Mouse (Mus musculus): ENCODE results near the gene Mtf2. TPM values are rescaled to one million over a fixed set of nuclear protein-coding genes. Genes with fewer than 3 reads are reported as not detected.
"Not testable (repeated sequence)": the region's sequence is repeated elsewhere in the genome, so short reads cannot be mapped to it uniquely, and the experiment has no call there.

Mtf2 gene
- polyA plus RNA-seq, 2 experiments, result 47.5 to 97.8 TPM

- no peaks in the 10 kb centered on the region for H3K4me1 ChIP-seq (ENCODE audit: control insufficient read depth, insufficient read depth, low read length)
- ATAC-seq (ENCODE audit: low FRiP score, low read depth), result no peak
- 93% methylated on average over 2 of the region's 2 CpGs for WGBS
- H3K4me3 ChIP-seq (replicated peaks; ENCODE audit: low read length), result no peak overlapping the region
- no peak overlapping the region for H3K9ac ChIP-seq (ENCODE audit: low read depth, low read length, severe bottlenecking)
- TF ChIP-seq POLR2A (IDR thresholded peaks at IDR 0.05; ENCODE audit: borderline replicate concordance, extremely low read depth, insufficient read depth, insufficient read length), result no peak
- no peaks in the 10 kb centered on the region for H3K27me3 ChIP-seq (ENCODE audit: control insufficient read depth, insufficient read depth, low read length)
- H3K27ac ChIP-seq (replicated peaks; ENCODE audit: low read depth, low read length), result no peak overlapping the region
- H3K4me2 ChIP-seq (replicated peaks; ENCODE audit: low read depth, low read length, severe bottlenecking), result no peak overlapping the region
- peaks cover 71% of the 10 kb centered on the region for H3K36me3 ChIP-seq (ENCODE audit: control insufficient read depth, insufficient read depth, low read length)
- no peaks in the 10 kb centered on the region for H3K9me3 ChIP-seq (ENCODE audit: control insufficient read depth, low read length)
- DNase-seq (ENCODE audit: low spot score), result no peak
These were observed 20.0 kb downstream of the Mtf2 start for GRCm38 (mm10) chr5:108085440-108085839.

GRCm38 (mm10) chr5:108092731-108093130 lies 27.3 kb downstream of the Mtf2 start:
- not testable (repeated sequence) for H3K9ac ChIP-seq (ENCODE audit: low read depth, low read length, severe bottlenecking); ATAC-seq (ENCODE audit: low FRiP score, low read depth); H3K4me3 ChIP-seq (replicated peaks; ENCODE audit: low read length); DNase-seq (ENCODE audit: low spot score); H3K27me3 ChIP-seq (ENCODE audit: control insufficient read depth, insufficient read depth, low read length); H3K9me3 ChIP-seq (ENCODE audit: control insufficient read depth, low read length); H3K4me2 ChIP-seq (replicated peaks; ENCODE audit: low read depth, low read length, severe bottlenecking); H3K27ac ChIP-seq (replicated peaks; ENCODE audit: low read depth, low read length); H3K4me1 ChIP-seq (ENCODE audit: control insufficient read depth, insufficient read depth, low read length)
- peaks cover 59% of the 10 kb centered on the region for H3K36me3 ChIP-seq (ENCODE audit: control insufficient read depth, insufficient read depth, low read length)
- 93% methylated on average over 8 of the region's 8 CpGs for WGBS

GRCm38 (mm10) chr5:108097676-108098075 lies 32.2 kb downstream of the Mtf2 start:
- ATAC-seq (ENCODE audit: low FRiP score, low read depth) (no peak), DNase-seq (ENCODE audit: low spot score) (no peak)
- no peaks in the 10 kb centered on the region for H3K9me3 ChIP-seq (ENCODE audit: control insufficient read depth, low read length)
- 87% methylated on average over 3 of the region's 3 CpGs for WGBS
- TF ChIP-seq POLR2A (IDR thresholded peaks at IDR 0.05; ENCODE audit: borderline replicate concordance, extremely low read depth, insufficient read depth, insufficient read length), result no peak
- H3K36me3 ChIP-seq (ENCODE audit: control insufficient read depth, insufficient read depth, low read length), result peaks cover 57% of the 10 kb centered on the region
- no peak overlapping the region for H3K4me2 ChIP-seq (replicated peaks; ENCODE audit: low read depth, low read length, severe bottlenecking)
- no peaks in the 10 kb centered on the region for H3K27me3 ChIP-seq (ENCODE audit: control insufficient read depth, insufficient read depth, low read length)
- H3K9ac ChIP-seq (ENCODE audit: low read depth, low read length, severe bottlenecking), result no peak overlapping the region
- no peak overlapping the region for H3K4me3 ChIP-seq (replicated peaks; ENCODE audit: low read length)
- no peaks in the 10 kb centered on the region for H3K4me1 ChIP-seq (ENCODE audit: control insufficient read depth, insufficient read depth, low read length)
- H3K27ac ChIP-seq (replicated peaks; ENCODE audit: low read depth, low read length), result no peak overlapping the region

DNA sequence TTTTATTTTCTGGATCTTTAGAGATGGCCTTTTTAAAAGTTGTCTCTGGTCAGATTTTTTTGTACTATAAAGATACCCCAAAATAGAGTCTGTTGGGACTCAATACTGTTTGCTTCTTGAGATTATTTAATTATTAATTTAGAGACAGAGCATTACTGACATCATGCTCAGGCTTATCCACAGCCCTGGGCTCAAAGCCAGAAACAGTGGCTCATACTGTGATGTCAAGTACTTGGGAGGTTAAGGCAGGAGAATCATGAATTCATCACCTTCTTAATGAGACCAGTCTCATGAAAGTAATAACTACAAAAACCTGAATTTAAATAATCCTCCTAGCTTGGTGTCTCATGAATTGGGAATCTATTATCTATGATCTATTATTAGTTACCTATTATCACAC lies 34.7 kb downstream of the Mtf2 start:
- Histone ChIP-seq H3K9ac (ENCODE audit: low read depth, low read length, severe bottlenecking) (no peak overlapping the region), H3K9me3 (ENCODE audit: control insufficient read depth, low read length) (no peaks in the 10 kb centered on the region), H3K4me2 (replicated peaks; ENCODE audit: low read depth, low read length, severe bottlenecking) (no peak overlapping the region), H3K27me3 (ENCODE audit: control insufficient read depth, insufficient read depth, low read length) (no peaks in the 10 kb centered on the region), H3K4me1 (ENCODE audit: control insufficient read depth, insufficient read depth, low read length) (no peaks in the 10 kb centered on the region), H3K27ac (replicated peaks; ENCODE audit: low read depth, low read length) (no peak overlapping the region), H3K36me3 (ENCODE audit: control insufficient read depth, insufficient read depth, low read length) (peaks cover 64% of the 10 kb centered on the region), H3K4me3 (replicated peaks; ENCODE audit: low read length) (no peak overlapping the region)
- ATAC-seq (ENCODE audit: low FRiP score, low read depth), result no peak
- no peak for TF ChIP-seq POLR2A (IDR thresholded peaks at IDR 0.05; ENCODE audit: borderline replicate concordance, extremely low read depth, insufficient read depth, insufficient read length)
- no peak for DNase-seq (ENCODE audit: low spot score)

DNA sequence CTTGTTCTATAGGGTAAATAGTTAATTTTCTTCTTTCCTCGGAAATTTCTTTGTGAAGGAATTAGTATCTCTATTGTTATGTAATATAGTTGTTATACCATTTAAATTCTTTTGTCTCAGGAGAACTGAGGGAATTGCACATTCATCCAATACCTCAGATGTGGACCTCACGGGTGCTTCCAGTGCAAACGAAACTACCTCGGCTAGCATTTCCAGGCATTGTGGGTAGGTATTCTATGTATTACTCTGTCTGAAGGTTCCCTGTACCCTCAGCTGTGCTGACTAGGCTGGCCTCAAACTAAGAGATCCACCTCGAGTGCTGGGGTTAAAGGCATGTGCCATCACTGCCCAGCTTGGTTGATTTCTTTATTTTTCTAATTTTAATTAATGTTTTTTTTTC lies 38.8 kb downstream of the Mtf2 start:
- DNase-seq (ENCODE audit: low spot score) (no peak), ATAC-seq (ENCODE audit: low FRiP score, low read depth) (no peak)
- 83% methylated on average over 5 of the region's 5 CpGs for WGBS
- Histone ChIP-seq H3K27me3 (ENCODE audit: control insufficient read depth, insufficient read depth, low read length) (no peaks in the 10 kb centered on the region), H3K27ac (replicated peaks; ENCODE audit: low read depth, low read length) (no peak overlapping the region), H3K4me3 (replicated peaks; ENCODE audit: low read length) (no peak overlapping the region), H3K9ac (ENCODE audit: low read depth, low read length, severe bottlenecking) (no peak overlapping the region), H3K36me3 (ENCODE audit: control insufficient read depth, insufficient read depth, low read length) (peaks cover 69% of the 10 kb centered on the region), H3K9me3 (ENCODE audit: control insufficient read depth, low read length) (no peaks in the 10 kb centered on the region), H3K4me2 (replicated peaks; ENCODE audit: low read depth, low read length, severe bottlenecking) (no peak overlapping the region), H3K4me1 (ENCODE audit: control insufficient read depth, insufficient read depth, low read length) (no peaks in the 10 kb centered on the region)
- no peak for TF ChIP-seq POLR2A (IDR thresholded peaks at IDR 0.05; ENCODE audit: borderline replicate concordance, extremely low read depth, insufficient read depth, insufficient read length)

- no peaks in the 10 kb centered on the region for H3K4me1 ChIP-seq (ENCODE audit: control insufficient read depth, insufficient read depth, low read length)
- H3K27ac ChIP-seq (replicated peaks; ENCODE audit: low read depth, low read length), result no peak overlapping the region
- ATAC-seq (ENCODE audit: low FRiP score, low read depth) (no peak), DNase-seq (ENCODE audit: low spot score) (no peak)
- H3K27me3 ChIP-seq (ENCODE audit: control insufficient read depth, insufficient read depth, low read length), result no peaks in the 10 kb centered on the region
- H3K9ac ChIP-seq (ENCODE audit: low read depth, low read length, severe bottlenecking), result no peak overlapping the region
- 90% methylated on average over 7 of the region's 7 CpGs for WGBS
- H3K9me3 ChIP-seq (ENCODE audit: control insufficient read depth, low read length), result no peaks in the 10 kb centered on the region
- no peak overlapping the region for H3K4me2 ChIP-seq (replicated peaks; ENCODE audit: low read depth, low read length, severe bottlenecking)
- no peak overlapping the region for H3K4me3 ChIP-seq (replicated peaks; ENCODE audit: low read length)
- TF ChIP-seq POLR2A (IDR thresholded peaks at IDR 0.05; ENCODE audit: borderline replicate concordance, extremely low read depth, insufficient read depth, insufficient read length), result no peak
- peaks cover 43% of the 10 kb centered on the region for H3K36me3 ChIP-seq (ENCODE audit: control insufficient read depth, insufficient read depth, low read length)
These were observed 43.9 kb downstream of the Mtf2 start for GRCm38 (mm10) chr5:108109346-108109745.

All from limb, embryonic 14.5 days (tissue).